Mouse (Mus musculus) splenic B cell, adult 2 months (primary cell): ENCODE results near the gene Fam129c.

Experiments
- DNase-seq: peaks from one replicate; pipeline ENCODE4 v3.0.0-alpha.2; 2011; ENCODE audit warnings: low read depth, low spot score
- H3K27me3 ChIP-seq: 2 replicates; pipeline ENCODE4 v1.6.1; 2012; ENCODE audit warnings: mild to moderate bottlenecking, low read length, moderate library complexity, mixed read lengths; ENCODE audit not compliant: control insufficient read depth, poor library complexity, insufficient read depth, severe bottlenecking
- H3K36me3 ChIP-seq: 2 replicates; pipeline ENCODE4 v1.6.1; 2012; ENCODE audit warnings: mild to moderate bottlenecking, low read length, moderate library complexity, mixed read lengths; ENCODE audit not compliant: control insufficient read depth, poor library complexity, insufficient read depth, severe bottlenecking

Gene Fam129c

DNA sequence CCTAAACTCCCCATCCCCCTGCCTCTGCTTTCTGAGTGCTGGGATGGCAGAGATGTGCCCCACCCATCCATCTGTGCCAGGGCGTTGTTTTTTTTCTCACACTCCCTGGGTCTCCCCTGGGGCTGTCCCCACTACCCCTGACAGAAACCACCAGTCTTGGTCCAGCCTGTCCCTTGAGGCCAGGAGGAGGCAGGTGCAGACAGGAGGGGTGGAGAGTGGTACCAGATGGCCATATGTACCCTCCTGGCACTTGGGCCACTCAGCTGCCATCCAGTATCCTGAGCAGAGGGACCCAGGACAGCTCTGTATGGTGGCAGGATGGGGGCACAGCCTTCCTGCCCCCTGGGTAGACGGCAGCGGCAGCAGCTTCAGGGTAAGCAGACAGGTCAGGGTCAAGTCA, at the start of gene Fam129c:
TSS of gene Fam129c (plus strand) at position 198 of the 400 bp plus-strand sequence.
- DNase-seq: peak; percentile 68
- Histone ChIP-seq H3K36me3 (peaks cover 2% of the 10 kb centered on the region; the same call in 1 of the 2 replicates), H3K27me3 (no peaks in the 10 kb centered on the region)

DNA sequence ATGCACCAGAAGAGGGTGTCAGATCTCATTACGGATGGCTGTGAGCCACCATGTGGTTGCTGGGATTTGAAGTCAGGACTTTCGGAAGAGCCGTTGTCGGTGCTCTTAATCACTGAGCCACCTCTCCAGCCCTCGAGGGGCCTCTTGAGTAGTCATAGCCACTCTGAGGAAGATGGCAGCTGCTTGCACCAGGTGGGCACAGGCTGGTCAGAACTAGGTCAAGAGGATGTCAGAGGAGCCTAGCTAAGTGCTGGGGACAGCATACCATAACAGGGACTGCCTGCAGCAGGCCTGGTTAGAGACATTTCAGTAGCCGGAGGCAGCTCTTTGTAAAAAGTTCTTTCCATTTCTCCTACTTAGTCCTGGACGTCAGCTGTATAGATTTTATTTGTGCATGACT, 46.7 kb upstream of the Fam129c start:
- DNase-seq: no peak
- Histone ChIP-seq H3K36me3 (peaks cover 5% of the 10 kb centered on the region), H3K27me3 (no peaks in the 10 kb centered on the region)

DNA sequence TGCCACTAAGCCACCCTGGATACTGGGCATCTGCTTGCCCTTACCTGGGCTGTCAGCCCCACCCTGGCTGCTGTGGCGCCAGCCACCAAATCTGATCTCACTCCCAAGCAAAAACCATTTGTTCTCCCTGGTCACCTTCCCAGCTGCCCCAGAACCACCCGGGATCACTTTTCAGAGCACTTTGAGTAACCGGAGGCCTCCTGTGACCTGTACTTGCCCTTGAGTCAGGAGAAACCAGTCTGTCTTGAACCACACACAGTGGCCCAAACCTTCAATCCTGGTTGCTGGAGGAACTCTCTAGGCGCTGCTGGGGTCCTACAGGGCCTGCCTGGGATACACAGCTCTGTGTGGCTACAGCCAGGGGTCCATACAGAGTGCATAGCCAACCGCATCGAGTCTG, 44.7 kb upstream of the Fam129c start:
- DNase-seq: no peak
- Histone ChIP-seq H3K36me3 (peaks cover 1% of the 10 kb centered on the region), H3K27me3 (no peaks in the 10 kb centered on the region)

GRCm38 (mm10) chr8:71554001-71554400, 43.4 kb upstream of the Fam129c start:
- DNase-seq: no peak
- Histone ChIP-seq H3K36me3 (no peaks in the 10 kb centered on the region), H3K27me3 (no peaks in the 10 kb centered on the region)

- no peaks in the 10 kb centered on the region for H3K27me3 ChIP-seq
- no peaks in the 10 kb centered on the region for H3K36me3 ChIP-seq
- DNase-seq: no peak
Measured at GRCm38 (mm10) chr8:71554644-71555043, 42.8 kb upstream of the Fam129c start.

- H3K36me3 ChIP-seq: no peaks in the 10 kb centered on the region
- DNase-seq: peak; percentile 32
- H3K27me3 ChIP-seq: no peaks in the 10 kb centered on the region
Measured at GRCm38 (mm10) chr8:71558071-71558957, 39.1 kb upstream of the Fam129c start, which contains the start of gene Tmem221. Tmem221 (minus strand) TSS chr8:71558871.

GRCm38 (mm10) chr8:71558958-71559690, 38.3 kb upstream of the Fam129c start:
- peak; percentile 86 for DNase-seq
- no peaks in the 10 kb centered on the region for H3K27me3 ChIP-seq

GRCm38 (mm10) chr8:71560071-71560470, 37.4 kb upstream of the Fam129c start:
- no peak for DNase-seq
- Histone ChIP-seq H3K27me3 (no peaks in the 10 kb centered on the region), H3K36me3 (no peaks in the 10 kb centered on the region)

More at GRCm38 (mm10) chr8:71558958-71559690, 38.3 kb upstream of the Fam129c start:
- no peaks in the 10 kb centered on the region for H3K36me3 ChIP-seq

DNA sequence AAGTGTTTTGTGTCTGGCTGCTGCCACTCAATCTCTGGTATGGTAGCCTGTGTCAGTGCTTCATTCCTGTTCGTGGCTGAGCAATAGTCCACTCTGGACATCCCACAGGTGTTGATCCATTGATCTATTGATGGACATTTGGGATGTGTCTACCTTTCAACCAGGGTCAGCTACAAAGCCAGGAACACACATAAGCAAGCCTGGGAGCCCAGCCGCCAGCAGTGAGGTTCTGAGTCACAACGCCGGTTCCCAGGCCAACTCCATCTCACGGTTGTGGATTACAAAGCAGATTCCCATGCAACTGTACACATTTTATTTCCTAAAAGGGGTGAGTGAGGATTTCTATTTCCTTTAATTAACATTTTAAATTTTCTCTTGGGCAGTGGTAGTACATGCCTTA, 36.7 kb upstream of the Fam129c start:
- no peaks in the 10 kb centered on the region for H3K36me3 ChIP-seq
- no peaks in the 10 kb centered on the region for H3K27me3 ChIP-seq
- DNase-seq: no peak

- H3K27me3 ChIP-seq: no peaks in the 10 kb centered on the region
- H3K36me3 ChIP-seq: no peaks in the 10 kb centered on the region
- DNase-seq: peak; percentile 91
Measured at GRCm38 (mm10) chr8:71561401-71561800, 36.0 kb upstream of the Fam129c start.

DNA sequence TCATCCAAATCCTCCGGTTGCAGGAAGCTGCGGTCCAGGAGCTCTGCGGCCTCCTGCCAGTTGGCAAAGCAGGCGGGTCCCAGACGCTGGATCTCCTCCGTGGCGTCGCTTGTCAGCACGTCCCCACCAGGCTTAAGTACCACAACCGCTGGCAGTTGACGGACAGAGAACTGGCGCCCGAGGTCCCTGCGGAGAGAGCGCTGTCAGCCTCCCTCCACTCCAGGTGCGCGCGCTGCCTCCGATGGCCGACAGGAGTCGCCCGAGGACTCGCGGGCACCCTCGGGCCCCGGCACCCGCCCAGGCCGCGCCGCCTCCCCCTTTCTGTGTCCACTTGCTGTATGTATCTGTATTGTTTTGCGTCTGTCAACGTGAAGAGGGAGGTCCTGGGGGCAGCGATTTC, 34.7 kb upstream of the Fam129c start:
- Histone ChIP-seq H3K36me3 (no peaks in the 10 kb centered on the region), H3K27me3 (no peaks in the 10 kb centered on the region)
- peak; percentile 86 for DNase-seq

DNA sequence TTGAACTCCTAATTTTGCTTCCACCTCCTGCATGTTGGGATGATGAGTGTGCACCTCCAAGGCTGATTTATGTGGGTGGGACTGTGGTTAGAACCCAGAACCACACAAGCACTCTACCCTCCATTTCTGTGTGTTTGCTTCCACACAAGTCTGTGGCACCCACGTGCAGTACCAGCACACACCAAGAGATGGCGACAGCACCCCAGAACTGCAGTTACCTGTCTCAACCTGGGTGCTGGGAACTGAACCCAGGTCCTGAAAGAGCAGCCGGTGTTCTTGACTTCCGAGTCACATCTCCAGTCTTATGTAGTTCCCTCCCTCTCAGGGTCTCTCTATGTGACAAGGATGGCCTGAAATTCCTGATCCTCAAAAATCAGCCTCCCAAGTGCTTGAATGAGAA, 33.5 kb upstream of the Fam129c start:
- Histone ChIP-seq H3K36me3 (no peaks in the 10 kb centered on the region), H3K27me3 (no peaks in the 10 kb centered on the region)
- DNase-seq: no peak

DNA sequence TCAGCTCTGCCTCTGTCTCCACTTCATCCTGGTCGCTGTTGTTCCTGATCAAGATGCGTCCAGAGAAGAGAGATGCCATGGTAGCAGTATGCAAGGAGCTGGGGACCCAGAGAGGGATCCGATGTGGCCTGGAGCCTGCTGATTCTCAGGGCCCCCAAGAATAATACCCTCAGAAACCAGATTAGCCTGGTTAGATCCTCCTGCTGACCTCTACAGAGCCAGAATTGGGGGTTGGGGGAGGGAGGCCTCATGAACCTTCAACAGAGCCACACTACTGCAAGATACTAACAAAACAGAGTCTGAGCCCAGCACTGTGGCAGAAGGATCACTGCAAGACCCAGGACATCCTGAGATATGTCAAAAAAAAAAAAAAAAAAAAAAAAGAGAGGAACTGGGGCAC, 30.9 kb upstream of the Fam129c start, which contains the start of gene Nxnl1:
TSS of gene Nxnl1 (minus strand) at position 101 of the 400 bp plus-strand sequence.
- Histone ChIP-seq H3K36me3 (no peaks in the 10 kb centered on the region), H3K27me3 (no peaks in the 10 kb centered on the region)
- DNase-seq: no peak

GRCm38 (mm10) chr8:71567587-71567986, 29.9 kb upstream of the Fam129c start:
- Histone ChIP-seq H3K36me3 (no peaks in the 10 kb centered on the region), H3K27me3 (no peaks in the 10 kb centered on the region)
- no peak for DNase-seq

- Histone ChIP-seq H3K36me3 (no peaks in the 10 kb centered on the region), H3K27me3 (no peaks in the 10 kb centered on the region)
- DNase-seq: no peak
Measured at GRCm38 (mm10) chr8:71568387-71568937, 29.0 kb upstream of the Fam129c start, which contains the start of gene Slc27a1. Slc27a1 (plus strand) TSS chr8:71568882.
